Mouse (Mus musculus) heart, postnatal 0 days (tissue): ENCODE results near the gene Xbp1. TPM values are rescaled to one million over a fixed set of nuclear protein-coding genes. Genes with fewer than 3 reads are reported as not detected.
A peak's percentile ranks its signal among the peaks of the same experiment; 100 is the strongest.
"Not testable (repeated sequence)": the region's sequence is repeated elsewhere in the genome, so short reads cannot be mapped to it uniquely, and the experiment has no call there.

Experiments
- ATAC-seq: fragments of 200-750 bp; cut with Nextera tagmentation; 2 replicates; pipeline ENCODE4 v1.8.0; 2017; ENCODE audit warnings: low read depth, moderate number of reproducible peaks, moderate library complexity; ENCODE audit not compliant: insufficient read depth
- DNase-seq: peaks from one replicate; pipeline ENCODE4 v3.0.0-alpha.2; 2016; ENCODE audit warnings: low spot score
- H3K27ac ChIP-seq: fragments of 300-500 bp; sonication (generic); 2 replicates; pipeline ENCODE4 v1.5.1; 2014; ENCODE audit warnings: low read depth, mild to moderate bottlenecking
- H3K27me3 ChIP-seq: fragments of 300-500 bp; sonication (generic); 2 replicates; pipeline ENCODE4 v1.6.1; 2014; ENCODE audit warnings: low read length, mixed read lengths; ENCODE audit not compliant: control insufficient read depth, insufficient read depth
- H3K36me3 ChIP-seq: fragments of 300-500 bp; sonication (generic); replicated peaks from 2 replicates; pipeline ENCODE4 v1.6.1; 2014; ENCODE audit warnings: low read length, mixed read lengths; ENCODE audit not compliant: control insufficient read depth, insufficient read depth
- H3K4me1 ChIP-seq: fragments of 300-500 bp; sonication (generic); 2 replicates; pipeline ENCODE4 v1.6.1; 2014; ENCODE audit warnings: antibody characterized with exemption; ENCODE audit not compliant: control insufficient read depth, insufficient read depth
- H3K4me2 ChIP-seq: fragments of 300-500 bp; sonication (generic); 2 replicates; pipeline ENCODE4 v1.6.1; 2014; ENCODE audit warnings: low read depth, mild to moderate bottlenecking, low read length, moderate library complexity
- H3K4me3 ChIP-seq: fragments of 300-500 bp; sonication (generic); 2 replicates; pipeline ENCODE4 v1.5.1; 2014; ENCODE audit warnings: low read depth, low read length
- H3K9ac ChIP-seq: fragments of 300-500 bp; sonication (generic); replicated peaks from 2 replicates; pipeline ENCODE4 v1.6.1; 2014; ENCODE audit warnings: low read depth, low read length, mixed read lengths
- H3K9me3 ChIP-seq: fragments of 300-500 bp; sonication (generic); replicated peaks from 2 replicates; pipeline ENCODE4 v1.6.1; 2016; ENCODE audit warnings: low read length; ENCODE audit not compliant: control insufficient read depth
- CTCF ChIP-seq: IDR thresholded peaks from 2 replicates; pipeline ENCODE4 v1.5.1; 2016; ENCODE audit warnings: antibody characterized with exemption, control low read depth, low read depth
- EP300 ChIP-seq: IDR thresholded peaks from 2 replicates; pipeline ENCODE4 v1.6.1; 2016; ENCODE audit warnings: antibody characterized with exemption, low read depth
- WGBS: fragments of 180-500 bp; shearing (Covaris S2); extraction: QIAGEN DNeasy Blood & Tissue Kit; methylation state at CpG from one replicate; pipeline ENCODE4 v1.1.7; 2014; 5-methylcytosine and 5-hydroxymethylcytosine counted together
- polyA plus RNA-seq: library from polyadenylated mRNA; unstranded; fragments of >200 nt; fragmentation: Nextera tagmentation; extraction: Ambion mirVana; gene quantifications from 2 replicates; pipeline ENCODE4 v1.2.1, GENCODE M21; 2015
- total RNA-seq: library from RNA; depleted of rRNA; stranded (reverse); fragments of >200 nt; gene quantifications from 2 replicates; pipeline ENCODE4 v1.2.3, GENCODE M21; 2014; ENCODE audit warnings: low replicate concordance

The Xbp1 gene
- total and polyA plus RNA-seq, 2 experiments from 2014 or later: 70.7 to 90.7 TPM

- H3K27ac ChIP-seq: no peak overlapping the region
- no peaks in the 10 kb centered on the region for H3K9me3 ChIP-seq
- H3K4me3 ChIP-seq: no peak overlapping the region
- no peak overlapping the region for H3K4me2 ChIP-seq
- H3K27me3 ChIP-seq: no peaks in the 10 kb centered on the region
- no peak overlapping the region for H3K9ac ChIP-seq
- WGBS: 83% methylated on average over 5 of the region's 5 CpGs
- TF ChIP-seq CTCF: no peak
- TF ChIP-seq EP300: no peak
- DNase-seq (no peak), ATAC-seq (no peak)
- no peaks in the 10 kb centered on the region for H3K4me1 ChIP-seq
- H3K36me3 ChIP-seq: peaks cover 85% of the 10 kb centered on the region
These were observed 7.5 kb downstream of the Xbp1 start for GRCm38 (mm10) chr11:5527865-5528523.

GRCm38 (mm10) chr11:5528841-5529240, 8.4 kb downstream of the Xbp1 start:
- ATAC-seq: no peak
- no peak overlapping the region for H3K4me3 ChIP-seq
- H3K9me3 ChIP-seq: no peaks in the 10 kb centered on the region
- H3K4me1 ChIP-seq: no peaks in the 10 kb centered on the region
- H3K36me3 ChIP-seq: peaks cover 85% of the 10 kb centered on the region
- no peak overlapping the region for H3K9ac ChIP-seq
- no peak for DNase-seq
- H3K4me2 ChIP-seq: no peak overlapping the region
- H3K27ac ChIP-seq: no peak overlapping the region
- H3K27me3 ChIP-seq: no peaks in the 10 kb centered on the region
- WGBS: 34% methylated on average over 5 of the region's 5 CpGs
- no peak for TF ChIP-seq CTCF
- TF ChIP-seq EP300: no peak

- WGBS: 78% methylated on average over 5 of the region's 5 CpGs
- H3K36me3 ChIP-seq: peaks cover 83% of the 10 kb centered on the region
These were observed 9.7 kb downstream of the Xbp1 start for GRCm38 (mm10) chr11:5530172-5530571.

GRCm38 (mm10) chr11:5530717-5531116, 10.3 kb downstream of the Xbp1 start:
- Histone ChIP-seq H3K4me2 (no peak overlapping the region), H3K27ac (no peak overlapping the region), H3K36me3 (peaks cover 78% of the 10 kb centered on the region), H3K9ac (no peak overlapping the region), H3K4me3 (no peak overlapping the region), H3K27me3 (no peaks in the 10 kb centered on the region), H3K9me3 (no peaks in the 10 kb centered on the region), H3K4me1 (no peaks in the 10 kb centered on the region)
- DNase-seq (no peak), ATAC-seq (no peak)
- TF ChIP-seq EP300: no peak
- no peak for TF ChIP-seq CTCF
- 52% methylated on average over 6 of the region's 6 CpGs for WGBS

More at GRCm38 (mm10) chr11:5530172-5530571, 9.7 kb downstream of the Xbp1 start:
- H3K27ac ChIP-seq: no peak overlapping the region
- no peak overlapping the region for H3K9ac ChIP-seq
- DNase-seq (no peak), ATAC-seq (no peak)
- H3K4me1 ChIP-seq: no peaks in the 10 kb centered on the region
- H3K27me3 ChIP-seq: no peaks in the 10 kb centered on the region
- H3K9me3 ChIP-seq: no peaks in the 10 kb centered on the region
- H3K4me3 ChIP-seq: no peak overlapping the region
- no peak overlapping the region for H3K4me2 ChIP-seq
- no peak for TF ChIP-seq EP300
- no peak for TF ChIP-seq CTCF

GRCm38 (mm10) chr11:5533108-5533507, 12.6 kb downstream of the Xbp1 start:
- WGBS: 54% methylated on average over 5 of the region's 5 CpGs
- H3K36me3 ChIP-seq: peaks cover 65% of the 10 kb centered on the region
- ATAC-seq: peak; percentile 83
- DNase-seq: peak; percentile 21
- H3K4me1 ChIP-seq: no peaks in the 10 kb centered on the region
- no peaks in the 10 kb centered on the region for H3K9me3 ChIP-seq
- no peak overlapping the region for H3K9ac ChIP-seq
- H3K4me2 ChIP-seq: no peak overlapping the region
- H3K27me3 ChIP-seq: no peaks in the 10 kb centered on the region
- no peak overlapping the region for H3K4me3 ChIP-seq
- peak overlapping the region; percentile 18; the same call in 1 of the 2 replicates for H3K27ac ChIP-seq
- TF ChIP-seq EP300 (no peak), CTCF (peak; percentile 40)

GRCm38 (mm10) chr11:5537454-5537853, 17.0 kb downstream of the Xbp1 start:
- peaks cover 35% of the 10 kb centered on the region for H3K36me3 ChIP-seq
- H3K4me2 ChIP-seq, H3K4me3 ChIP-seq, H3K4me1 ChIP-seq, H3K27ac ChIP-seq, H3K9ac ChIP-seq, H3K9me3 ChIP-seq, H3K27me3 ChIP-seq, DNase-seq, ATAC-seq: not testable (repeated sequence)
- WGBS: 96% methylated on average over 3 of the region's 4 CpGs
